Mouse (Mus musculus) naive thymus-derived CD4-positive, alpha-beta T cell, adult 2 months (primary cell): ENCODE measurements at regions not wholly inside any gene's neighbourhood (a gene's known extent, or its start where the extent isn't known, plus 50 kb on each side); places are given as distances from the start of the nearest gene placed in this dataset.

Experiments used
- DNase-seq: peaks from one replicate; pipeline ENCODE4 v3.0.0-alpha.2; 2011; ENCODE audit warnings: low read depth

- DNase-seq = no peak
Measured at GRCm38 (mm10) chr12:86579716-86580115, 98.8 kb upstream of the Vash1 start.

- DNase-seq = no peak
Measured at GRCm38 (mm10) chr12:86580132-86580718, 98.3 kb upstream of the Vash1 start.

- no peak for DNase-seq
Measured at GRCm38 (mm10) chr12:86582076-86582475, 96.4 kb upstream of the Vash1 start.

GRCm38 (mm10) chr12:86588010-86588409 lies 90.5 kb upstream of the Vash1 start:
- no peak for DNase-seq

- DNase-seq = peak; percentile 2
Measured at GRCm38 (mm10) chr12:86592509-86592908, 86.0 kb upstream of the Vash1 start.

- DNase-seq = no peak
Measured at GRCm38 (mm10) chr12:86594647-86595046, 83.9 kb upstream of the Vash1 start.

GRCm38 (mm10) chr12:86600041-86600440 lies 78.5 kb upstream of the Vash1 start:
- DNase-seq = no peak

GRCm38 (mm10) chr12:86603521-86603920 lies 75.0 kb upstream of the Vash1 start:
- DNase-seq = no peak

GRCm38 (mm10) chr12:86612431-86613040 lies 66.0 kb upstream of the Vash1 start:
- no peak for DNase-seq

- DNase-seq = no peak
Measured at GRCm38 (mm10) chr12:86614156-86614555, 64.3 kb upstream of the Vash1 start.

GRCm38 (mm10) chr12:86616327-86616726 lies 62.2 kb upstream of the Vash1 start:
- DNase-seq = no peak

- no peak for DNase-seq
Measured at GRCm38 (mm10) chr12:86624195-86624594, 54.3 kb upstream of the Vash1 start.

GRCm38 (mm10) chr12:86626684-86627083 lies 51.8 kb upstream of the Vash1 start:
- no peak for DNase-seq

- no peak for DNase-seq
Measured at GRCm38 (mm10) chr12:86628050-86628782, 50.3 kb upstream of the Vash1 start.
